Mouse (Mus musculus): ENCODE measurements around the gene Ripor2.

Gene Ripor2

DNA sequence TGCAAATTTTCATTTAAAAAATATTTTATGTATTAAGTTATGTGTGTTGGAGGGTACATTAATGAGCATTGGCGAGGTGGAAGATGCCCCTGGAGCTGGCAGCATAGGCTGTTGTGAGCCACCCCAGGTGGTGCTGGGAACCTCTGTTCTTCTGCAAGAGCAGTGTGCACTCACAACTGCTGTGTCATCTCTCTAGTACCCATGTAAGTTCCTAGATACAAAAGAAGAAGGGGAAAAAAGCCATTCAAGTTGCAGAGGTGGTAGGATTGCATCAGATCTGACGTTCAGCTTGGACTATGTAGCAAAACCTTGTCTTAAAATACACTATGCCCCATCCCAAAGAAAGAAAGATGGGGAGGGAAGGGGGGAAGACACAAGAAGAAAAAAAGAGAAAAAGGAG lies 65.5 kb downstream of the Ripor2 start:
- in situ Hi-C loops (cut with MseI, MboI): no loop called here

- in situ Hi-C loops (cut with MseI, MboI): no loop called here
Measured at GRCm38 (mm10) chr13:24648027-24648426, 66.0 kb downstream of the Ripor2 start.

DNA sequence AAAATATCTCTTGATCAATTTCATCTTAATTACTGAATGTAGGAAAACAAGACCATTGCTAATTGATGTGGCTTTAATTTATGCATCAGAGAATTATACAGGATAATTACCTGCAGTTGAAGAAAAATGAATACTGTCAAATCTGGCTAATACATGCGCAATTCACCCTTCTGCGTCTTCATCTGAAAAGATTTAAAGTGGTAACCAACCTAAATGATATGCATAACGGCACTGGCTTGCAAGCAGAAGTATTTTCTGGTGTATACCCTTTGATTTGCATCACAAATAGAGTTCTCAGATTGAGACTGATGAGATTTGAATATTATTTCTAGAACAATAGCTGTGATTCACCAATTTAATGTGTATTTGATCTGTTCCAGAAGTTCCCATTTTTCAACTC lies 66.7 kb downstream of the Ripor2 start:
- in situ Hi-C loops (cut with MseI, MboI): no loop called here

DNA sequence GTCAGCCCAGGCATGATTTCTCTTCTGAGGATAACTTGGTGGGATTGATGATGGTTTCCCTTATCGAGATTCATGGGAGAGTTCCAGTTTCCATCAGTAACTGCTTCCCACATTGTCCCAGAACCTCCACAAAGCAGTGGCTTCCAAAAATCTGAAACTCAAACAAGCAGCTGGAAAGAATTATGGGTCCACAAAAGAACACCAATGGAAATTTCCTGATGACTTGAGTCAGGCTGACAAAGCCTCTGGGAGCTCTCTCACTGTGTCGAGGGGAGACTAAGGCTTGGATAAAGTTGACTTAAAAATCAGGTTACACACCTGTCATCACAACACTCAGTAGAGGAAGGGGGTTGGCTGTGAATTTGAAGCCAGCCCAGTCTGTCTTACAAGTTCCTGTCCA lies 67.1 kb downstream of the Ripor2 start:
- in situ Hi-C loops (cut with MseI, MboI): no loop called here

GRCm38 (mm10) chr13:24651018-24651417 lies 69.0 kb downstream of the Ripor2 start:
- in situ Hi-C loops (cut with MseI, MboI): no loop called here

- in situ Hi-C loops (cut with MseI, MboI): no loop called here
Measured at GRCm38 (mm10) chr13:24654919-24655635, 73.1 kb downstream of the Ripor2 start.

DNA sequence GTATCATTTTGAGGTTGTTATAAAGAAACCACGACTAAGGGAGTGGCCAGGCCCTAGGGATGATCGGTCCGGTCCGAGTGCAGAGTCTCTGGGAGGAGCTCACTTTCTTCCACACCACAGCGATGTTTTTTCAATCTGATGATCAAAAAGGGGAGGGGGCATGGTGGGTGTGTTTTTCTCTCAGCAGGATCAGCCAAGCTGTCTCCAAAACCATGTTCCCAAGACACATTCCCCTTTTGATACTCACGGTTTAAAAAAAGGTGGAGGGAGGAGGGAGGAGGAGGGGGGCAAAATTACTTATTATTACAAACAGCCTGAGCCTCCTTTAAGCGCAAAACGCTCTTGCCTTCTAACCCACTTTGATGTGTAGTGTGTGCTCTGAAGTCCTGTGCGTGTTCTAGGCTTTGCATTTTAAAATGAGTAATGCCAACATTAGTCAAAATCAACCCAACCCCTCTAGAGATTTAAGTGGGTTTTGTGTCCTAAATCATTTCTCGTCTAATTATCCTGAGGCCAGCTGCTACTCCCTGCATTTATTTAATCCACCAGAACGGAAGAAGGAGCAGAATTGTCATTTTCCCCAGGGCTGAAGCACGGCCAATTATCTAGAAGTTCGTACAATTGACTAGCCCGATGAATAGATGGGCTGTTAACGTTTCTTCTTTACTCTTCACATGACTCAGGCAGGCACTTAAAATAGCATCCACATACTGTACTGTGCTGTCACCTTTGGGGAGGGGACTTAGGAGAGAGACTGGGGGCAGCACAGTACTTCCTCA lies 74.9 kb downstream of the Ripor2 start:
- in situ Hi-C loops (cut with MseI, MboI): no loop called here

GRCm38 (mm10) chr13:24666763-24667162 lies 84.8 kb downstream of the Ripor2 start:
- in situ Hi-C loops (cut with MseI, MboI): no loop called here

GRCm38 (mm10) chr13:24668556-24668955 lies 86.6 kb downstream of the Ripor2 start:
- in situ Hi-C loops (cut with MseI, MboI): no loop called here

- in situ Hi-C loops (cut with MseI, MboI): no loop called here
Measured at GRCm38 (mm10) chr13:24670676-24671075, 88.7 kb downstream of the Ripor2 start.

GRCm38 (mm10) chr13:24679027-24679680 lies 97.2 kb downstream of the Ripor2 start:
- in situ Hi-C loops (cut with MseI, MboI): no loop called here

GRCm38 (mm10) chr13:24680951-24681350 lies 99.0 kb downstream of the Ripor2 start:
- in situ Hi-C loops (cut with MseI, MboI): loop anchor here (10.0 kb wide), 2 partner anchors 186 to 196 kb away; no protein-coding TSS in a partner anchor

- in situ Hi-C loops (cut with MseI, MboI): loop anchor here (10.0 kb wide), 2 partner anchors 188 to 198 kb away; no protein-coding TSS in a partner anchor
Measured at GRCm38 (mm10) chr13:24682346-24682745, 100.4 kb downstream of the Ripor2 start.

- in situ Hi-C loops (cut with MseI, MboI): loop anchor here (10.0 kb wide), 2 partner anchors 190 to 200 kb away; no protein-coding TSS in a partner anchor
Measured at GRCm38 (mm10) chr13:24684503-24684902, 102.5 kb downstream of the Ripor2 start.

- in situ Hi-C loops (cut with MseI, MboI): loop anchor here (10.0 kb wide), 2 partner anchors 191 to 201 kb away; no protein-coding TSS in a partner anchor
Measured at GRCm38 (mm10) chr13:24685846-24686245, 103.9 kb downstream of the Ripor2 start.

- in situ Hi-C loops (cut with MseI, MboI): loop anchor here (10.0 kb wide), 2 partner anchors 192 to 202 kb away; no protein-coding TSS in a partner anchor
Measured at GRCm38 (mm10) chr13:24686705-24687665, 105.0 kb downstream of the Ripor2 start.

DNA sequence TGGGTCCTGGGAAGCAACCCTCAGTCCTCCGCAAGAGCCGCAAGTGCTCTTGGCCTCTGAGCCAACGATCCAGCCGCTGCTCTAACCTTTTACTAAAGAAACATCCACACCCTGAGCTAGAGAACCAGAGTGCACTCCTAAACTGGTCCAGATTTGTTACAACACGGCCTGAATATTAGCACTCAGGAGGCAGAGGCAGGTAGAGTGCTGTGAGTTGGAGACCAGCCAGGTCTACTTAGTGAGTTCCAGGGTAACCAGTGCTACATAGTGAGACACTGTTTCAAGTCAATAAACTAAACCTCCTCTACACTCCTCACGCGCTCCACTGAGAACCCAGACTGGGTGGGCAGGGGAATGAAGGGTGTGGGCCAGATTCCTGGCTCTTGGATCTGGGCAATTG lies 111.3 kb downstream of the Ripor2 start:
- in situ Hi-C loops (cut with MseI, MboI): no loop called here

- in situ Hi-C loops (cut with MseI, MboI): no loop called here
Measured at GRCm38 (mm10) chr13:24698746-24699145, 116.8 kb downstream of the Ripor2 start.

GRCm38 (mm10) chr13:24702128-24702527 lies 120.1 kb downstream of the Ripor2 start:
- in situ Hi-C loops (cut with MseI, MboI): no loop called here

DNA sequence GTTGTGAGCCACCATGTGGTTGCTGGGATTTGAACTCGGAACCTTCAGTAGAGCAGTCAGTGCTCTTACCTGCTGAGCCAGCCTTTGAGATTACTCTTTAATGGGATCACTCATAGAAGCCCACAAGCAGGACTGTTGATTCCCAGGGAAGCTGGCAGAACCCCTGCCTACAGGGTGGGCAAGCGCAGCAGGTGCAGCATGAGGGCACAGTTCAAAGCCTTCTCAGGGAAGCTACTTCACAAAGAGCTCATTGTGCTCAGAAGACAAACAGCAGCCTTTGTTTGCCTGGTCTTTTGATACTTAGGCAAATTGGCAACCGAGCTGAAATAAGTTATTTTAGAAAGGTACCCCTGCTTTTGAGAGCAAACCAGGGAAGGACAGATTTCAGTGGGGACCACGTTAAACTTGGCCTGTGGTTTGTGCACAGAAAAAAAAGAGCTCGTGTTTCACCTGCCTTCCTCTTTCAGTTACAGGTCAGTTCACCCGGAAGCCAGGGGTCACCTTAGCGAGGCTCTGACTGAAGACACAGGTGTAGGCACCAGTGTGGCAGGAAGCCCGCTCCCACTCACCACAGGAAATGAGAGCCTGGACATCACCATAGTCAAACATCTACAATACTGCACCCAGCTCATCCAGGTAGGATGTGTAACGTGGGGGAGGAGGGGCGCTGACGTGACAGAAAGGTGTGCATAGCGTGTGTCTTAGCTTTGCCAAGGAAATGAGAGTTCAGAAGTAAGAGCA lies 127.8 kb downstream of the Ripor2 start:
- in situ Hi-C loops (cut with MseI, MboI): no loop called here

All from mouse trophoblast stem cell (cell line).